Mouse (Mus musculus): ENCODE data around the gene Tas2r126. TPM values are rescaled to one million over a fixed set of nuclear protein-coding genes. Genes with fewer than 3 reads are reported as not detected.
A peak's percentile ranks its signal among the peaks of the same experiment; 100 is the strongest.

Gene Tas2r126
- not detected in 2 replicates for polyA plus RNA-seq (2015; fragmentation: Nextera tagmentation; extraction: Ambion mirVana)

DNA sequence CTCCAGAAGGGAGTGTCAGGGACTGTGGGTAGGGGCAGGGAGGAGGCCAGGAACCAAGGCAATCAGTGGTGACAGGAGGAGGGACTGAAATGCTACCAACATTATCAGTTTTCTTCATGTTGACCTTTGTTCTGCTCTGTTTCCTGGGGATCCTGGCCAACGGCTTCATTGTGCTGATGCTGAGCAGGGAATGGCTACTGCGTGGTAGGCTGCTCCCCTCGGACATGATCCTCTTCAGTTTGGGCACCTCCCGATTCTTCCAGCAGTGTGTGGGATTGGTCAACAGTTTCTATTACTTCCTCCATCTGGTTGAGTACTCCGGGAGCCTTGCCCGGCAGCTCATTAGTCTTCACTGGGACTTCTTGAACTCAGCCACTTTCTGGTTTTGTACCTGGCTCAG is at the start of gene Tas2r126:
TSS of gene Tas2r126 (plus strand) at position 90 of the 400 bp plus-strand sequence.
- Histone ChIP-seq H3K9me3 (replicated peaks) (no peaks in the 10 kb centered on the region), H3K27ac (no peak within 1 kb of the TSS), H3K4me2 (no peak within 1 kb of the TSS), H3K27me3 (no peaks in the 10 kb centered on the region), H3K4me3 (replicated peaks) (no peak within 1 kb of the TSS), H3K9ac (no peak within 1 kb of the TSS), H3K4me1 (no peaks in the 10 kb centered on the region), H3K36me3 (no peaks in the 10 kb centered on the region)
- peak; percentile 67; the same call in 1 of the 2 replicates for ATAC-seq (replicated peaks; ENCODE audit: low FRiP score)
- WGBS, result 57% methylated on average over 6 of the region's 6 CpGs

DNA sequence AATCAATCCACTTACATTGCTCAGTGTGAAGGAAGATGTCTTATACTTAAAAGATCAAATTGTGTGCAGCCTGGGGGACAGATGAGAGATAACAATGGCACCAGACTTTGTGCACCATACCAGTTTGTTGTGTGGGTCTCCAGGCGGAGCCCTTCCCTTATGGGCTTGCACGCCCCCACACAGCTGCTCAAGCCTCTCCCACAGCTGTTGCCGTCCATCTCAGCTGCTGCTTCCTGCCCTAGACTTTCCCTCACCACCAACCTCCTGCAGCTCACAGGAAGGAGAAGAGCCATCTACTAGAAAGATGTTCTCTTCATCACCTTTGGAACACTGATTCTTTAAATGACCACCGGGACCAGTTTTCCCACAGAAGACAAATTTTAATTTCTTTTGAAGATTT is 48.7 kb upstream of the Tas2r126 start:
- Histone ChIP-seq H3K4me2 (no peak overlapping the region), H3K27me3 (no peaks in the 10 kb centered on the region), H3K4me1 (peaks cover 16% of the 10 kb centered on the region), H3K9me3 (replicated peaks) (no peaks in the 10 kb centered on the region), H3K9ac (no peak overlapping the region), H3K4me3 (replicated peaks) (no peak overlapping the region), H3K36me3 (no peaks in the 10 kb centered on the region), H3K27ac (no peak overlapping the region)
- WGBS, result 43% methylated on average over 4 of the region's 4 CpGs
- ATAC-seq (replicated peaks; ENCODE audit: low FRiP score), result no peak

DNA sequence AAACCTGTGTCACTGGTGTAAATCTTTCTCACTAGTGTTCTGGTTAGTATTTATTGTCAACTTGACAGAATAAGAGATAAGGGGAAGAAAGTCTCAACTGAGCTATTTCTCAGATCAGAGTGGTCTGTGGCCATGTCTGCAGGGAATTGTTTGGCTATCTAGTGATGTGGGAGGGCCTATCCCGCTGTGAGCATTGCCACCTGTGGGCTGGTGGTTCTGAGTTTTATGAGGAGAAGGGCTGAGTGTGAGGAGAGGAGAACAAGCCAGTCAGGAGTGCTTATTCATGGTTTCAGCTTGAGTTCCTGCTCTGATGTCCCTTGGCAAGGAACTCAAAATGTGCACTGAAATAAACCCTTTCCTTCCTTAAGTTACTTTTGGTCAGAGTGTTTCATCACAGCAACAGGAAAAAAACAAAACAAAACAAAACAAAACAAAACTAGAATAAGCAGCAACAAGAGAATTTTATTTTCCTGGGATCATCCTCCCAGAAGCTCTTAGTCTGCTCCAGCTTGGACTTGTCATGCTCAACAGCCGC is 42.5 kb upstream of the Tas2r126 start:
- ATAC-seq (replicated peaks; ENCODE audit: low FRiP score), result peak; percentile 92
- H3K27ac ChIP-seq, result peak overlapping the region; percentile 10; the same call in 1 of the 2 replicates

DNA sequence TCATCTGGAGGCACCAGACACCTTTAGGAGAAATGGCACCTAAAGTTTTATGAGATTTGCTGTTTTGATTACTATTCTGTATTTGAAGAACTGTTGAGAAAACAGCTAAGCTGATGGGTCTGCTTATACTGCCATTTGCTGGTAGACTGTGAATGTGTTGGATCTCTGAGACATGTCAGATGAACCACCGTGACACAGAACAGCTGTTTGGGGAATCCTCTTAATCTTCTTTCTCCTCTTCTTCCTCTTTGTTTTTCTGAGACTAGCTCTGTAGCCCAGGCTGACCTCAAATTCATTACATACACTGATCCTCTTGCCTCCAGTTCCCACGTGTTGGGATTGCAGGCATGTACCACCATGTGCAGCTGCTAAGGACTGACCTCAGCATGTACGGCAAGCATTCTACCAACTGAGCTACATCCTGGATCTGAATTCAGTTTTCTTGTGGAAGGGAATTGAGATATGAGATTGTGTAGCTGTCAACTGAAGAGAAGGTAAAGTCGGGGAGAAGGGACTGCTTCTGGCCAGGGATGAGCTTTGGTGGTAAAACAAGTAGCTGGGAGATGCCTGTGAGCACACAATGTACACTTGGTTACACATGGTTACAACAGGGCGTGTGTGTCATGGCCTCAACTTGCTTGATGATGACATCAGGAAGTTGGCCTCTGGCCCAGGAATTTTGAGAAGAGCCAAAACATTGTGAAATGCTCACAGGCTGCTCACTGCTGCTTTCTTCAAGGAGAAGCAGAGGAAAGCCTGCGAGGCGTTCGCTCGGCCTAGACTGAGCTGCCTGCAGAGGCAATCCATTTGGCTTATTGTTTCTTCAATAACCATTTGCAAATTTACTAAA is 38.1 kb upstream of the Tas2r126 start:
- Histone ChIP-seq H3K27ac (0 out of 2 replicates have a peak overlapping the region, but pooled peaks have one; percentile 27), H3K9me3 (replicated peaks) (no peaks in the 10 kb centered on the region), H3K4me3 (replicated peaks) (no peak overlapping the region), H3K4me2 (no peak overlapping the region), H3K4me1 (peaks cover 5% of the 10 kb centered on the region), H3K27me3 (no peaks in the 10 kb centered on the region), H3K9ac (no peak overlapping the region), H3K36me3 (no peaks in the 10 kb centered on the region)
- WGBS, result 48% methylated on average over 9 of the region's 9 CpGs
- ATAC-seq (replicated peaks; ENCODE audit: low FRiP score), result peak; percentile 34; the same call in 1 of the 2 replicates

More for the DNA sequence above, 42.5 kb upstream of the Tas2r126 start:
- 16% methylated on average over 2 of the region's 2 CpGs for WGBS
- H3K36me3 ChIP-seq, result no peaks in the 10 kb centered on the region
- H3K4me3 ChIP-seq (replicated peaks), result no peak overlapping the region
- H3K27me3 ChIP-seq, result no peaks in the 10 kb centered on the region
- no peaks in the 10 kb centered on the region for H3K9me3 ChIP-seq (replicated peaks)
- no peak overlapping the region for H3K9ac ChIP-seq
- H3K4me2 ChIP-seq, result no peak overlapping the region
- peaks cover 5% of the 10 kb centered on the region for H3K4me1 ChIP-seq

DNA sequence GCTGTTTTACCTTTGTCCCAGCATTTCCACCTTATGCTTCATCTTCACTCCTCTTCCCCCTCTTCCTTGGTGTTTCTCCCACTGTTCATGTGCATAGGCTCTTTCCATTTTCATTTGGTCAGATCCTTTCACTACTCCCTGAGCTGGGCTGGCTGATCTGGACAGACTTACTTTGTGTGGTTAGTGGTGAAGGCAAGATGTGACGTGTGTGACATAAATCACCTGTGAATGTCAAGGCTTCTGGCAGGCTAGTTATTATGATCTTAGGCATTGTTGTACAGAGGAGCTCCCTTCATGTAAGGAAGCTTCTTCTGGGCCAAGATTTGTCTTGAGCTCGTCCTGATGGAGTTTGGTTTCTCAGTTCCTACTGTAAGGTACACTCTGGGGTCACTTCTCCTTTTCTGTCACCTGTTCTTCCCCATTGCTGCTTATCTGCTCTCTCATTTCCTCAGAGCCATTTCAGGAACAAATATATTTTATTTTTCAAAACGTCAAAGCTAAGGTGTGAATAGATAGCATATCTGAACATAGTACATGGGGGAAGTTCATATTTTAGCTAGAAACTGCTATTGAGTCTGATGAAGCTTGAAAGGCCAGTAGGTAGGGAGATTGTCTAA is 37.2 kb upstream of the Tas2r126 start:
- Histone ChIP-seq H3K9me3 (replicated peaks) (no peaks in the 10 kb centered on the region), H3K27ac (no peak overlapping the region), H3K4me2 (no peak overlapping the region), H3K36me3 (no peaks in the 10 kb centered on the region), H3K9ac (no peak overlapping the region), H3K4me3 (replicated peaks) (no peak overlapping the region), H3K4me1 (peaks cover 2% of the 10 kb centered on the region; the same call in 1 of the 2 replicates), H3K27me3 (no peaks in the 10 kb centered on the region)
- WGBS, result 66% methylated on average over 3 of the region's 3 CpGs
- no peak for ATAC-seq (replicated peaks; ENCODE audit: low FRiP score)

DNA sequence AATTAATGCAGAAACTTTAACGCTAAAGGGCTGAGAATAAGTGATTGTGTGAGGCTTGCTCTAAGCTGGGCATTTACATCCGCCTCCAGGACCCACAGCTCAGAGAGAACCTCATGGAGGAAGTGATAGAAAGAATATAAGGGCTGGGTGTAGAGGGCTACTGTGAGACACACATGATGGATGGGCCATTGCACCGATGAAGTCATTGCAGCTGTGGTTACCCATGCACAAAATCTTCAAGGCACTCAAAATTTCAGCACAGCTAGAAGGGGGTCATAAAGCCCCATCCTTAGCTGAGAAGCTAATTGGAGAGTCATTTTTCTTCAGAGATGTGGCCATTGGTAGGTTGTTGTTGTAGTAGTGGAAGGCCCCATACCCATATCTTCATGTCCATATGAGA is 36.0 kb upstream of the Tas2r126 start:
- H3K27ac ChIP-seq, result no peak overlapping the region
- no peak overlapping the region for H3K4me3 ChIP-seq (replicated peaks)
- ATAC-seq (replicated peaks; ENCODE audit: low FRiP score), result no peak
- H3K9me3 ChIP-seq (replicated peaks), result no peaks in the 10 kb centered on the region
- no peaks in the 10 kb centered on the region for H3K36me3 ChIP-seq
- H3K9ac ChIP-seq, result no peak overlapping the region
- H3K27me3 ChIP-seq, result no peaks in the 10 kb centered on the region
- H3K4me1 ChIP-seq, result peaks cover 2% of the 10 kb centered on the region; the same call in 1 of the 2 replicates
- 85% methylated on average over 3 of the region's 3 CpGs for WGBS
- no peak overlapping the region for H3K4me2 ChIP-seq

DNA sequence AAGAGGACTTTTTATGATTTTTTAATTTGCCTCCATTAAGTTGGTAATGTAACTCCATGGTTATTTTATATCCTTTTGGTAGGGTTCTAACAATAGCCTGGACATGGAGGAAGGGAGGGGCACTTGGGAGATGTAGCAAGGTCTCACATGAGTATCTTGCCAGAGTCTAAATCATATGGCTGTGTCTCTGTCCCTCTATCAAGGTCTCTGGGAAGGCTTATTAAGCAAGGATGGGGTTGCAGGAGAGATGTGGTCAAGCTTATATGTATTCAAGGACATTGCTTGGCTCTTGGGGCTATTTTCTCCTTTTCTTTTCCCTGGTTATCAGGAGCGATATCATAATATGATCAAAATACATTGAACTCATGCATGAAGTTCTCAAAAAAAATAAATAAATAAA is 35.3 kb upstream of the Tas2r126 start:
- Histone ChIP-seq H3K27me3 (no peaks in the 10 kb centered on the region), H3K4me1 (peaks cover 2% of the 10 kb centered on the region; the same call in 1 of the 2 replicates), H3K36me3 (no peaks in the 10 kb centered on the region), H3K4me2 (no peak overlapping the region), H3K27ac (no peak overlapping the region), H3K9ac (no peak overlapping the region), H3K9me3 (replicated peaks) (no peaks in the 10 kb centered on the region), H3K4me3 (replicated peaks) (no peak overlapping the region)
- WGBS, result 95% methylated on average over 1 of the region's 1 CpGs
- ATAC-seq (replicated peaks; ENCODE audit: low FRiP score), result no peak

DNA sequence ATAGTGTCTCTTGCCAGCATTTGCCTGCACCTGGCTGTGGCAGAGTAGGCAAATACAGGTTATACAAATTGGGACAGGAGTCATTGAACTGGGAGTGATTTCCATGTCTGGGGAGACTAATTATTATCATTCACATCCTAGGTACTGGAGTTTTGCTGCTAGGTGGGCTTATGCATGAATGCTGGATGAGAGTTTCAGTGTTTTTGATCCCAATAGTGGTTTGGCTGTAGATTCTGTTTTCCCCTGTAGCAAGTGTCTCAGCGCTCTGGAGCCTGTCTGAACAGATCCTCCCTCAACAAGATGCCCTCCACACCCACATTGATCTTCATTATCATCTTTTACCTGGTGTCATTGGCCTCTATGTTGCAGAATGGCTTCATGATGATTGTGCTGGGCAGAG is 34.4 kb upstream of the Tas2r126 start, which contains the start of gene Tas2r143:
TSS of gene Tas2r143 (plus strand) at position 301 of the 400 bp plus-strand sequence.
- H3K27ac ChIP-seq, result no peak within 1 kb of the TSS
- no peaks in the 10 kb centered on the region for H3K27me3 ChIP-seq
- no peaks in the 10 kb centered on the region for H3K9me3 ChIP-seq (replicated peaks)
- H3K9ac ChIP-seq, result no peak within 1 kb of the TSS
- 96% methylated on average over 1 of the region's 1 CpGs for WGBS
- peaks cover 2% of the 10 kb centered on the region; the same call in 1 of the 2 replicates for H3K4me1 ChIP-seq
- H3K36me3 ChIP-seq, result no peaks in the 10 kb centered on the region
- H3K4me2 ChIP-seq, result no peak within 1 kb of the TSS
- H3K4me3 ChIP-seq (replicated peaks), result no peak within 1 kb of the TSS
- ATAC-seq (replicated peaks; ENCODE audit: low FRiP score), result no peak

DNA sequence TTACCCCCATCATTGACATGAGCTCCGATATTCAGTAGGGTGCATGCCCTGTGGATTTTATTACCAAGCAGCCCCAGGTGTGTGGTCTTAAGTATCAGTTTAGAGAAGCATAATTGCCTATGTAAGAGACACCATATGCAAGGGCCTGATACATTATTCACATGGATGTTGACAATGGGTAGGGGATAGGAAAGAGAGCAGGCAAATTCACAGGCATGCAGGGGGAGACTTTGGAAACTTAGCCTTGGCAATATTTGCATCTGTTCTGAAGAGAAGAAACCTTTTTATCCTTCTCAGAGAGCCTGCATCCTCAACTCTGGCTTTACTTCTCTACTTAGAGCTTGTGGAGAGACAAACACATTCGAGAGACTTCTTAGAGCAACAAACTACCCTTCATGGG is 29.2 kb upstream of the Tas2r126 start, which contains the start of gene Tas2r135:
TSS of gene Tas2r135 (plus strand) at position 301 of the 400 bp plus-strand sequence.
- Histone ChIP-seq H3K9ac (no peak within 1 kb of the TSS), H3K9me3 (replicated peaks) (no peaks in the 10 kb centered on the region), H3K4me1 (no peaks in the 10 kb centered on the region), H3K36me3 (no peaks in the 10 kb centered on the region), H3K4me3 (replicated peaks) (no peak within 1 kb of the TSS), H3K27me3 (no peaks in the 10 kb centered on the region), H3K4me2 (no peak within 1 kb of the TSS), H3K27ac (no peak within 1 kb of the TSS)
- no peak for ATAC-seq (replicated peaks; ENCODE audit: low FRiP score)
- 80% methylated on average over 2 of the region's 2 CpGs for WGBS

DNA sequence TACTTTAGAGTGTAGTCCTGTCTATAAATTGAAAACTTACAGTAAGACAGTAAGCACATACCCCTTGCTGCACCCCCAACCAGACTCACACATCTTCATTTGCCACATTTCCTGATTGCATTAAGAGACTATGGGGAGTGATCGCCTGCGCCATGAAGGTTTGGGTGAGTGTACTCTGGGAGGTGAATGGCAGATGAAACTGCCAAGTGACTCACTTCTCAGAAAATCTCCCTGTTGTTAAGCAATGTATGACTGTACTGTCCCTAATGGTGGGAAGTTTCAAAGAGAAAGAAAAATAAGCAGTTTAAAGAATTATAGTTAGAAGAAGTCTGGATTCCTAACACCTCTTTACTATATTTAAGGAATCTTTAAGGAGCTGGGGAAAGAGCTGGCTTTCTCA is 14.9 kb upstream of the Tas2r126 start:
- Histone ChIP-seq H3K9me3 (replicated peaks) (no peaks in the 10 kb centered on the region), H3K4me1 (no peaks in the 10 kb centered on the region), H3K27me3 (no peaks in the 10 kb centered on the region), H3K9ac (no peak overlapping the region), H3K4me2 (no peak overlapping the region), H3K36me3 (no peaks in the 10 kb centered on the region), H3K27ac (no peak overlapping the region), H3K4me3 (replicated peaks) (no peak overlapping the region)
- WGBS, result 91% methylated on average over 2 of the region's 2 CpGs
- no peak for ATAC-seq (replicated peaks; ENCODE audit: low FRiP score)

DNA sequence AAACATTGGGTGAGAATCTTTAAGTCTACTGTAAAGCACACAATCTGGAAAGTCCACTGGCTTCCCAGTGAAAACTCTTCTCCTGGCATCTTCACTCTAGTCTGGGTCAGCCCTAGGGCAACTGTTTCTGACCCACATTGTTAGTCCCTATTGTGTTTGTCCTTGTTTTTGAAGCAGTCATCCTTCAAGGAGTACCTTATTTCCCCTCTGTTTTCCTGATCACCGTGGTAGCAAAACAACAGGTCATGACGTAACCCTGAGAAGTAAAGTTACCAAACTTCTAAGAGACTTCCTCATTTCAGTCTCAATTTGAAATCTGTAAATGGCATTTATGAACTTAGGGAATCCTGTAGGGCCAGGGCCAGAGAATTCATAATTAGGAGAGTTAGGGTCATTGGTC is 12.9 kb upstream of the Tas2r126 start:
- Histone ChIP-seq H3K27ac (no peak overlapping the region), H3K9me3 (replicated peaks) (no peaks in the 10 kb centered on the region), H3K4me2 (no peak overlapping the region), H3K4me1 (no peaks in the 10 kb centered on the region), H3K36me3 (no peaks in the 10 kb centered on the region), H3K9ac (no peak overlapping the region), H3K4me3 (replicated peaks) (no peak overlapping the region), H3K27me3 (no peaks in the 10 kb centered on the region)
- no peak for ATAC-seq (replicated peaks; ENCODE audit: low FRiP score)
- whole genome bisulfite sequencing, result 69% methylated on average over 2 of the region's 2 CpGs

DNA sequence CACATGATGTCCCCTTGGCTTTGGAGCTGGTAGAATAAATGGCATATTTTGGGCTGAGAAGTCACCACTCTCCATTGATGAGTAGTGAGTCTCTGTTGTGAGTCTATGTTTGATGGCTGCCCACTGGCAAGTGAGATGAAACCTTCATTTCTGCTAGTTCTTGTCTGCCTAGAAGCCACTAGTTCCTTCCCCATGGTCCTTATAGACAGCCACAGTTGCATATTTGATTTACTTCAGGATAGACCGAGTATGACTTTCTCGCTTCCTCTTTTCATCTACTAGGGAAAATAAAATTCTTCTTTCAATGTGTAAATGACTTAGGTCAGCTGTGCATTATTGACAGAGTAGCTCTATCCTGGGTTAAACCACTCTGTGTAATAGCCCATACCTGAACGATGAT is 9.9 kb upstream of the Tas2r126 start:
- no peaks in the 10 kb centered on the region for H3K9me3 ChIP-seq (replicated peaks)
- WGBS, result 87% methylated on average over 3 of the region's 3 CpGs
- no peaks in the 10 kb centered on the region for H3K27me3 ChIP-seq
- H3K36me3 ChIP-seq, result no peaks in the 10 kb centered on the region
- no peaks in the 10 kb centered on the region for H3K4me1 ChIP-seq
- no peak overlapping the region for H3K4me3 ChIP-seq (replicated peaks)
- H3K4me2 ChIP-seq, result no peak overlapping the region
- no peak overlapping the region for H3K27ac ChIP-seq
- no peak for ATAC-seq (replicated peaks; ENCODE audit: low FRiP score)
- no peak overlapping the region for H3K9ac ChIP-seq

All from kidney, embryonic 15.5 days (tissue).